Mouse (Mus musculus): ENCODE data around the gene Pkn3. TPM values are rescaled to one million over a fixed set of nuclear protein-coding genes. Genes with fewer than 3 reads are reported as not detected.
A peak's percentile ranks its signal among the peaks of the same experiment; 100 is the strongest.
"Not testable (repeated sequence)": the region's sequence is repeated elsewhere in the genome, so short reads cannot be mapped to it uniquely, and the experiment has no call there.

Pkn3 gene
- total and polyA plus RNA-seq, 2 experiments from 2014 or later: 0.99 to 1.2 TPM

GRCm38 (mm10) chr2:30051992-30052761, 25.3 kb upstream of the Pkn3 start:
- no peaks in the 10 kb centered on the region; the same call in 1 of the 2 replicates for H3K4me1 ChIP-seq (ENCODE audit: insufficient read depth, low read length)
- no peaks in the 10 kb centered on the region for H3K27me3 ChIP-seq (ENCODE audit: insufficient read depth, low read length)
- H3K9ac ChIP-seq (replicated peaks; ENCODE audit: low read length): no peak overlapping the region
- DNase-seq (ENCODE audit: low spot score) (no peak), ATAC-seq (no peak)
- no peak overlapping the region for H3K4me2 ChIP-seq (ENCODE audit: low read depth, low read length)
- 37% methylated on average over 6 of the region's 6 CpGs for WGBS
- H3K27ac ChIP-seq: no peak overlapping the region
- H3K4me3 ChIP-seq (ENCODE audit: low read length): no peak overlapping the region
- H3K36me3 ChIP-seq (ENCODE audit: insufficient read depth, low read length): no peaks in the 10 kb centered on the region
- H3K9me3 ChIP-seq (ENCODE audit: low read length): no peaks in the 10 kb centered on the region
- peak; percentile 59 for TF ChIP-seq CTCF (IDR thresholded peaks at IDR 0.05; ENCODE audit: low read depth)

- not testable (repeated sequence) for H3K9me3 ChIP-seq (ENCODE audit: low read length); H3K4me3 ChIP-seq (ENCODE audit: low read length); H3K9ac ChIP-seq (replicated peaks; ENCODE audit: low read length); H3K36me3 ChIP-seq (ENCODE audit: insufficient read depth, low read length); ATAC-seq; H3K27ac ChIP-seq; H3K27me3 ChIP-seq (ENCODE audit: insufficient read depth, low read length); H3K4me1 ChIP-seq (ENCODE audit: insufficient read depth, low read length); H3K4me2 ChIP-seq (ENCODE audit: low read depth, low read length); DNase-seq (ENCODE audit: low spot score)
- 95% methylated on average over 3 of the region's 3 CpGs for WGBS
- peak; percentile 10; the same call in 1 of the 2 replicates for TF ChIP-seq CTCF (IDR thresholded peaks at IDR 0.05; ENCODE audit: low read depth)
Observed at GRCm38 (mm10) chr2:30055310-30055709, 22.2 kb upstream of the Pkn3 start.

GRCm38 (mm10) chr2:30056736-30057135, 20.7 kb upstream of the Pkn3 start:
- no peak overlapping the region for H3K27ac ChIP-seq
- DNase-seq (ENCODE audit: low spot score): no peak
- no peaks in the 10 kb centered on the region for H3K4me1 ChIP-seq (ENCODE audit: insufficient read depth, low read length)
- H3K27me3 ChIP-seq (ENCODE audit: insufficient read depth, low read length): no peaks in the 10 kb centered on the region
- no peak overlapping the region for H3K4me2 ChIP-seq (ENCODE audit: low read depth, low read length)
- H3K36me3 ChIP-seq (ENCODE audit: insufficient read depth, low read length): no peaks in the 10 kb centered on the region
- no peaks in the 10 kb centered on the region for H3K9me3 ChIP-seq (ENCODE audit: low read length)
- no peak for ATAC-seq
- 76% methylated on average over 3 of the region's 3 CpGs for WGBS
- H3K9ac ChIP-seq (replicated peaks; ENCODE audit: low read length): no peak overlapping the region
- no peak for TF ChIP-seq CTCF (IDR thresholded peaks at IDR 0.05; ENCODE audit: low read depth)
- no peak overlapping the region for H3K4me3 ChIP-seq (ENCODE audit: low read length)

- 45% methylated on average over 12 of the region's 12 CpGs for WGBS
- DNase-seq (ENCODE audit: low spot score): peak; percentile 26
- ATAC-seq: peak; percentile 59; the same call in 1 of the 2 replicates
- no peak within 1 kb of the TSS for H3K9ac ChIP-seq (replicated peaks; ENCODE audit: low read length)
- no peak for TF ChIP-seq CTCF (IDR thresholded peaks at IDR 0.05; ENCODE audit: low read depth)
- H3K4me2 ChIP-seq (ENCODE audit: low read depth, low read length): no peak within 1 kb of the TSS
- no peak within 1 kb of the TSS for H3K4me3 ChIP-seq (ENCODE audit: low read length)
- no peaks in the 10 kb centered on the region for H3K27me3 ChIP-seq (ENCODE audit: insufficient read depth, low read length)
- H3K4me1 ChIP-seq (ENCODE audit: insufficient read depth, low read length): no peaks in the 10 kb centered on the region
- H3K9me3 ChIP-seq (ENCODE audit: low read length): no peaks in the 10 kb centered on the region
- no peaks in the 10 kb centered on the region for H3K36me3 ChIP-seq (ENCODE audit: insufficient read depth, low read length)
- H3K27ac ChIP-seq: no peak within 1 kb of the TSS
Observed at GRCm38 (mm10) chr2:30057223-30057904, 20.1 kb upstream of the Pkn3 start, which contains the start of gene Set. Set (plus strand) TSS chr2:30057378.

- ATAC-seq (no peak), DNase-seq (ENCODE audit: low spot score) (no peak)
- Histone ChIP-seq H3K27me3 (ENCODE audit: insufficient read depth, low read length) (no peaks in the 10 kb centered on the region), H3K9me3 (ENCODE audit: low read length) (no peaks in the 10 kb centered on the region), H3K4me1 (ENCODE audit: insufficient read depth, low read length) (peaks cover 2% of the 10 kb centered on the region; the same call in 1 of the 2 replicates), H3K4me3 (ENCODE audit: low read length) (no peak overlapping the region), H3K27ac (no peak overlapping the region), H3K4me2 (ENCODE audit: low read depth, low read length) (no peak overlapping the region), H3K9ac (replicated peaks; ENCODE audit: low read length) (no peak overlapping the region), H3K36me3 (ENCODE audit: insufficient read depth, low read length) (no peaks in the 10 kb centered on the region)
- no peak for TF ChIP-seq CTCF (IDR thresholded peaks at IDR 0.05; ENCODE audit: low read depth)
- 21% methylated on average over 5 of the region's 5 CpGs for WGBS
Observed at GRCm38 (mm10) chr2:30058418-30058817, 19.1 kb upstream of the Pkn3 start.

- TF ChIP-seq CTCF (IDR thresholded peaks at IDR 0.05; ENCODE audit: low read depth): no peak
- no peaks in the 10 kb centered on the region for H3K36me3 ChIP-seq (ENCODE audit: insufficient read depth, low read length)
- no peaks in the 10 kb centered on the region for H3K9me3 ChIP-seq (ENCODE audit: low read length)
- WGBS: 6% methylated on average over 37 of the region's 37 CpGs
- DNase-seq (ENCODE audit: low spot score) (peak; percentile 56), ATAC-seq (no peak)
- H3K4me2 ChIP-seq (ENCODE audit: low read depth, low read length): peak overlapping the region; percentile 85
- H3K9ac ChIP-seq (replicated peaks; ENCODE audit: low read length): peak overlapping the region; percentile 47
- H3K4me1 ChIP-seq (ENCODE audit: insufficient read depth, low read length): peaks cover 3% of the 10 kb centered on the region; the same call in 1 of the 2 replicates
- H3K27me3 ChIP-seq (ENCODE audit: insufficient read depth, low read length): no peaks in the 10 kb centered on the region
- H3K4me3 ChIP-seq (ENCODE audit: low read length): peak overlapping the region; percentile 49
- peak overlapping the region; percentile 76 for H3K27ac ChIP-seq
Observed at GRCm38 (mm10) chr2:30061215-30062166, 16.0 kb upstream of the Pkn3 start.
